Mouse (Mus musculus) right cerebral cortex, postnatal 4 days (tissue): ENCODE results near the gene Pdxdc1.
"Not testable (repeated sequence)": the region's sequence is repeated elsewhere in the genome, so short reads cannot be mapped to it uniquely, and the experiment has no call there.

ENCODE experiments used
- DNase-seq: peaks from one replicate; pipeline ENCODE4 v3.0.0-alpha.2; 2022

Gene Pdxdc1

GRCm38 (mm10) chr16:13902888-13903483, at the start of gene Pdxdc1, which contains the start of gene Mpv17l:
Gene Pdxdc1, minus strand, starts transcription at chr16:13903131.
Gene Mpv17l, plus strand, starts transcription at chr16:13903161.
- DNase-seq: peak; percentile 97

- no peak for DNase-seq
Measured at GRCm38 (mm10) chr16:13951245-13951644, 48.3 kb upstream of the Pdxdc1 start.

- no peak for DNase-seq
Measured at GRCm38 (mm10) chr16:13946306-13946705, 43.4 kb upstream of the Pdxdc1 start.

GRCm38 (mm10) chr16:13945153-13945552, 42.2 kb upstream of the Pdxdc1 start:
- no peak for DNase-seq

GRCm38 (mm10) chr16:13944752-13945151, 41.8 kb upstream of the Pdxdc1 start:
- no peak for DNase-seq

GRCm38 (mm10) chr16:13944178-13944577, 41.2 kb upstream of the Pdxdc1 start:
- no peak for DNase-seq

- DNase-seq: peak; percentile 39
Measured at GRCm38 (mm10) chr16:13940847-13941395, 38.0 kb upstream of the Pdxdc1 start.

- DNase-seq: peak; percentile 76
Measured at GRCm38 (mm10) chr16:13940139-13940846, 37.4 kb upstream of the Pdxdc1 start.

GRCm38 (mm10) chr16:13927456-13928075, 24.6 kb upstream of the Pdxdc1 start:
- no peak for DNase-seq

GRCm38 (mm10) chr16:13922966-13923365, 20.0 kb upstream of the Pdxdc1 start:
- DNase-seq: not testable (repeated sequence)

GRCm38 (mm10) chr16:13922499-13922898, 19.6 kb upstream of the Pdxdc1 start:
- DNase-seq: not testable (repeated sequence)

GRCm38 (mm10) chr16:13921781-13922180, 18.9 kb upstream of the Pdxdc1 start:
- no peak for DNase-seq

GRCm38 (mm10) chr16:13921063-13921462, 18.1 kb upstream of the Pdxdc1 start:
- DNase-seq: no peak

- no peak for DNase-seq
Measured at GRCm38 (mm10) chr16:13920093-13920492, 17.2 kb upstream of the Pdxdc1 start.

- DNase-seq: no peak
Measured at GRCm38 (mm10) chr16:13907297-13907696, 4.4 kb upstream of the Pdxdc1 start.

GRCm38 (mm10) chr16:13903488-13903887, 557 bp upstream of the Pdxdc1 start:
- peak; percentile 76 for DNase-seq

- no peak for DNase-seq
Measured at GRCm38 (mm10) chr16:13902397-13902831, 517 bp downstream of the Pdxdc1 start.

- no peak for DNase-seq
Measured at GRCm38 (mm10) chr16:13898981-13899380, 4.0 kb downstream of the Pdxdc1 start.

GRCm38 (mm10) chr16:13896357-13896756, 6.6 kb downstream of the Pdxdc1 start:
- DNase-seq: no peak

- no peak for DNase-seq
Measured at GRCm38 (mm10) chr16:13895740-13896139, 7.2 kb downstream of the Pdxdc1 start.

- no peak for DNase-seq
Measured at GRCm38 (mm10) chr16:13894097-13894496, 8.8 kb downstream of the Pdxdc1 start.

- DNase-seq: no peak
Measured at GRCm38 (mm10) chr16:13892850-13893249, 10.1 kb downstream of the Pdxdc1 start.

- no peak for DNase-seq
Measured at GRCm38 (mm10) chr16:13890449-13890848, 12.5 kb downstream of the Pdxdc1 start.
